Mouse (Mus musculus): ENCODE measurements around the gene Spen. TPM values are rescaled to one million over a fixed set of nuclear protein-coding genes. Genes with fewer than 3 reads are reported as not detected.

Gene Spen
- total and polyA plus RNA-seq, 3 experiments = 10.7 to 28.9 (median 28.0) TPM

- peak; percentile 85 to 90 for DNase-seq
- WGBS = 33% methylated on average over 27 of the region's 27 CpGs
- H3K27me3 ChIP-seq (ENCODE audit: control insufficient read depth, insufficient read depth, low read length) = no peaks in the 10 kb centered on the region
- intact Hi-C loops (cut with DNase I) = loop anchor here (1.0 to 2.0 kb wide), 4 partner anchors 16 to 171 kb away; partner anchors contain the start of gene Spen
- peaks cover 16% of the 10 kb centered on the region for H3K4me1 ChIP-seq (ENCODE audit: control insufficient read depth, insufficient read depth, low read length)
- H3K79me2 ChIP-seq (replicated peaks; ENCODE audit: control insufficient read depth, insufficient read depth, low read length) = no peaks in the 10 kb centered on the region
- H3K9ac ChIP-seq (ENCODE audit: low read depth, low read length) = no peak overlapping the region
- peak overlapping the region; percentile 9; the same call in 1 of the 2 replicates for H3K4me3 ChIP-seq
- peaks cover 3% of the 10 kb centered on the region; the same call in 1 of the 2 replicates for H3K36me3 ChIP-seq (ENCODE audit: control insufficient read depth, insufficient read depth, low read length)
- peak overlapping the region; percentile 45 for H3K27ac ChIP-seq
- TF ChIP-seq POLR2A (IDR thresholded peaks at IDR 0.05; ENCODE audit: insufficient read depth, low read depth, low read length) = no peak; the same call in 1 of the 2 replicates
- TF ChIP-seq EP300 (IDR thresholded peaks at IDR 0.05; ENCODE audit: insufficient read depth, low read depth, low read length) = peak; percentile 96
- TF ChIP-seq CTCF (IDR thresholded peaks at IDR 0.05) = peak; percentile 100
These were observed 36.6 kb upstream of the Spen start for GRCm38 (mm10) chr4:141574789-141575702.

GRCm38 (mm10) chr4:141573359-141573966, 35.1 kb upstream of the Spen start:
- 33% methylated on average over 6 of the region's 6 CpGs for WGBS
- Histone ChIP-seq H3K4me3 (no peak overlapping the region), H3K4me1 (ENCODE audit: control insufficient read depth, insufficient read depth, low read length) (peaks cover 20% of the 10 kb centered on the region), H3K9ac (ENCODE audit: low read depth, low read length) (no peak overlapping the region), H3K79me2 (replicated peaks; ENCODE audit: control insufficient read depth, insufficient read depth, low read length) (no peaks in the 10 kb centered on the region), H3K36me3 (ENCODE audit: control insufficient read depth, insufficient read depth, low read length) (no peaks in the 10 kb centered on the region), H3K27me3 (ENCODE audit: control insufficient read depth, insufficient read depth, low read length) (no peaks in the 10 kb centered on the region), H3K27ac (peak overlapping the region; percentile 55)
- peak; percentile 48 to 57 for DNase-seq
- TF ChIP-seq CTCF (IDR thresholded peaks at IDR 0.05) (no peak), POLR2A (IDR thresholded peaks at IDR 0.05; ENCODE audit: insufficient read depth, low read depth, low read length) (no peak), EP300 (IDR thresholded peaks at IDR 0.05; ENCODE audit: insufficient read depth, low read depth, low read length) (no peak)
- intact Hi-C loops (cut with DNase I) = no loop called here

GRCm38 (mm10) chr4:141572668-141573358, 34.4 kb upstream of the Spen start:
- Histone ChIP-seq H3K27me3 (ENCODE audit: control insufficient read depth, insufficient read depth, low read length) (no peaks in the 10 kb centered on the region), H3K27ac (peak overlapping the region; percentile 55), H3K36me3 (ENCODE audit: control insufficient read depth, insufficient read depth, low read length) (no peaks in the 10 kb centered on the region), H3K4me3 (no peak overlapping the region), H3K4me1 (ENCODE audit: control insufficient read depth, insufficient read depth, low read length) (peaks cover 20% of the 10 kb centered on the region), H3K9ac (ENCODE audit: low read depth, low read length) (no peak overlapping the region), H3K79me2 (replicated peaks; ENCODE audit: control insufficient read depth, insufficient read depth, low read length) (no peaks in the 10 kb centered on the region)
- WGBS = 73% methylated on average over 7 of the region's 7 CpGs
- DNase-seq = no peak
- TF ChIP-seq CTCF (IDR thresholded peaks at IDR 0.05) (no peak), POLR2A (IDR thresholded peaks at IDR 0.05; ENCODE audit: insufficient read depth, low read depth, low read length) (no peak), EP300 (IDR thresholded peaks at IDR 0.05; ENCODE audit: insufficient read depth, low read depth, low read length) (no peak)
- intact Hi-C loops (cut with DNase I) = no loop called here

DNA sequence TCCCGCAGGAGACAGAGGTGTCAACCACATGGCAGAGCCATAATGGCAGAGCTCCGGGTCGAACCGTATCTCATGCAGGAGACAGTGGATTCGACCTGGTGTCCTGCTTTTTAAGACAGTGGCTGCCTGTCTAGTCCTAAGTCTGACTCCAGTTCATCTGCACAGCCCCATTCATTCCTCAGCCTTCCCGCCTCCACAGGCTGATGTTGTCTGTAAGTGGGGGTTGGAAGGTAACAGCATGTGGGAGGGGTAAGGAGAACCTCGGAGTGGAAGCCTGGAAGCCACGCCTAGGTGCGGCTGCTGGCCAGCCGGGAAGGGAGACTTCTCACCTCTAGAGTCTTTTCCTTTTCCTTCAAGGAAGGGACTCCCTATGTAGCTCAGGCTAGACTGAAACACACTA, 33.5 kb upstream of the Spen start:
- WGBS = 57% methylated on average over 10 of the region's 10 CpGs
- TF ChIP-seq POLR2A (IDR thresholded peaks at IDR 0.05; ENCODE audit: insufficient read depth, low read depth, low read length) (no peak), EP300 (IDR thresholded peaks at IDR 0.05; ENCODE audit: insufficient read depth, low read depth, low read length) (no peak), CTCF (IDR thresholded peaks at IDR 0.05) (no peak)
- intact Hi-C loops (cut with DNase I) = loop anchor here (2.0 kb wide), 1 partner anchor 133 kb away; no protein-coding TSS in a partner anchor
- peak overlapping the region; percentile 55 for H3K27ac ChIP-seq
- DNase-seq = peak in 1 of 2 experiments; percentile 50
- H3K79me2 ChIP-seq (replicated peaks; ENCODE audit: control insufficient read depth, insufficient read depth, low read length) = no peaks in the 10 kb centered on the region
- H3K36me3 ChIP-seq (ENCODE audit: control insufficient read depth, insufficient read depth, low read length) = no peaks in the 10 kb centered on the region
- peaks cover 20% of the 10 kb centered on the region for H3K4me1 ChIP-seq (ENCODE audit: control insufficient read depth, insufficient read depth, low read length)
- no peak overlapping the region for H3K4me3 ChIP-seq
- no peaks in the 10 kb centered on the region for H3K27me3 ChIP-seq (ENCODE audit: control insufficient read depth, insufficient read depth, low read length)
- no peak overlapping the region for H3K9ac ChIP-seq (ENCODE audit: low read depth, low read length)

DNA sequence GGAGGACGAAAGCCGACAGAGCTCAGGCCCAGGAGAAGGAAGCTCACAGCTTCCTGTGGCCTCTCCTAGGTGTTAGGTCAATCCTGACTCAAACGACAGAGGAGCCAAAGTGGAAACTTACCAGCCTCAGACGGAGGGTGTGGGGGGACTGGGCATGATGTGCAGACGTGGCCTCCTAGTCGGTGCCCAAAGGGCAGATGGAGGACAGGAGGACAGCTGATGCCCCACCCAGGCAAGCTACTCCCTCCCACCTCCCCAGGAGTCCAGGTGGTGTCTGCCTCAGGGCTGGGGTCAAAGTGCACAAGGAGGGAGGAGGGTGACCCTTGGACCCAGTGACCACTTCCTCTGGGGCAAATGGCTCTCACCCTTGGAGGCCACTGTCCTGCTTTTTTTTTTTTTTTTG, 32.9 kb upstream of the Spen start:
- WGBS = 29% methylated on average over 6 of the region's 6 CpGs
- Histone ChIP-seq H3K27me3 (ENCODE audit: control insufficient read depth, insufficient read depth, low read length) (no peaks in the 10 kb centered on the region), H3K27ac (peak overlapping the region; percentile 82), H3K9ac (ENCODE audit: low read depth, low read length) (no peak overlapping the region), H3K4me1 (ENCODE audit: control insufficient read depth, insufficient read depth, low read length) (peaks cover 20% of the 10 kb centered on the region), H3K79me2 (replicated peaks; ENCODE audit: control insufficient read depth, insufficient read depth, low read length) (no peaks in the 10 kb centered on the region), H3K36me3 (ENCODE audit: control insufficient read depth, insufficient read depth, low read length) (no peaks in the 10 kb centered on the region), H3K4me3 (no peak overlapping the region)
- peak; percentile 51 to 52 for DNase-seq
- TF ChIP-seq POLR2A (IDR thresholded peaks at IDR 0.05; ENCODE audit: insufficient read depth, low read depth, low read length) = no peak
- TF ChIP-seq CTCF (IDR thresholded peaks at IDR 0.05) = no peak
- TF ChIP-seq EP300 (IDR thresholded peaks at IDR 0.05; ENCODE audit: insufficient read depth, low read depth, low read length) = peak; percentile 53; the same call in 1 of the 2 replicates
- intact Hi-C loops (cut with DNase I) = loop anchor here (2.0 kb wide), 1 partner anchor 133 kb away; no protein-coding TSS in a partner anchor

Measured in heart, adult 2 months (tissue).